Mouse (Mus musculus) regulatory T cell (primary cell): ENCODE results near the gene Erc2.

ENCODE experiments used
- in situ Hi-C: fragments of 300-600 bp; cut with MboI, MseI; formaldehyde crosslinking; loops from one replicate; pipeline ENCODE4 v1.15.1; 2025; ENCODE audit warnings: high pct_unique_total_duplicates

The Erc2 gene

DNA sequence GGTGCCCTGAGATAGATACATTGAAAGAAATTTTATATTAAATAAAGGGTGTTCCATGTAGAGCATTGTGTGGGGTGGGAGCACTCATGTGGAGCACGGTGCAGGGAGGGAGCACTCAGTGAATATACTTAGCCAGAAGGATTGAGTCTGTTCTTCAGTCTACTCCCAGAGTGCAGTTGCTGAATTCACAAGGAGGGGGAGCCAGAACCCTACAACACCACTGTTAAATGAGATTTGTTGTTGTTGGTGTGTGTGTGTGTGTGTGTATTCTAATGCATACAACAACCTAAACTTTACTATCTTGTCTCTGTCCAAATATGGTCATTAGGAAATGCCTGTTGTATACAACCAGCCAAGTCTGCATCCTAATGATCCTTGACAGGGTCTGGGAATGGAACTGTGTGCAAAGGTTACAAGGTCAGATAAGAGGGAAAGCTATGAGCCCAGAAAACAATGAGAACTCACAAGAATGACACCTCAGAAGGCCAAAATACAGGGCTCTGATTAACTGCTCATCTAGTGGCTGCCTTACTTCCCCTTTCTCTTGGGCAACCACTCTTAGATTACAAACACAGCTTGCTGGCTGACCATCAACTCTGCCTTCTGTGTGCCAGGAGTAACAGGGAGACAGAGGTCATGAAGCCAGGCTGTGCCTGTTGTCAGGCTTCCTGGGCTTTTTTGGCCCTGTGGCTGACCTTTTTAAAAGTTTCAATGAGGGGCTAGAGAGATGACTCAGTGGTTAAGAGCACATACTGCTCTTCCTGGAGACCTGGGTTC lies 661.3 kb downstream of the Erc2 start:
- in situ Hi-C loops: no loop called here

- in situ Hi-C loops: no loop called here
Measured at GRCm38 (mm10) chr14:28286511-28286910, 664.3 kb downstream of the Erc2 start.

DNA sequence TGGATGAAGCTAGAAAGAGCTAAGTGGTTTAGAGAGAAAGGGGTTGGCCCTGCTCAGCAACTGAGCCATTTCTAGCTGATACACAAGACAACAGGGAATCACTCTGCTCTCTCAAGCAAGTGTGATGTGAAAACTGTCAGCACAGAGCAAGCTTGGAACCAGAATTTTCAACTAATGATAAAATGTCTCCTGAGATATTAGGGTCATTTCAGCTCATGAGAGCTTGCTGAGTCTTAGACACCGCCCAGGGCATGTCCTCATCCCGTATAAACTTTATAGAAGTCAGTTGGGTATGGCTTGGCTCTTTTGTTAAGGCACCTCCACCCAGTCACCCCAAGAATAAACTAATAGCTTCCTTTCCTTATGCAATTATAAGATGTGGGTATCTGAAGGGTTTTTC lies 666.0 kb downstream of the Erc2 start:
- in situ Hi-C loops: no loop called here

DNA sequence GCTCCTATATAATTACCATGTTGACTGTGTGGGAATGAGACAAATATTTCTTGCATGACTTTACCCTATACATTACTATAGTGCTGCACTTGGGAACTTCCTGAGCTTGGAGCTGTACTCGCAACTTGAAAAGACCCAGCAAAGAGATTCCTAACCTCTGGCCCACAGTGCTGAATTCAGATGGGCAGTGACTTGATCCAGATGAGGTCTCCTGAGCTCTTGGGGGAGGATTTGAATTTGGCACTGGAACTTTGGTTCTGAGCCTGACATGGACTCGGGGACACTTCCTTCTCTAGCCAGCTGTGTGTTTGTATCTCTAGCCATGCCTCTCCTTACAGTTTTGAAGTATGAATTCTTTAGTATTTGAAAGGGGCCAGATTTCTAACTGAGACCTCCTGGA lies 666.7 kb downstream of the Erc2 start:
- in situ Hi-C loops: no loop called here

DNA sequence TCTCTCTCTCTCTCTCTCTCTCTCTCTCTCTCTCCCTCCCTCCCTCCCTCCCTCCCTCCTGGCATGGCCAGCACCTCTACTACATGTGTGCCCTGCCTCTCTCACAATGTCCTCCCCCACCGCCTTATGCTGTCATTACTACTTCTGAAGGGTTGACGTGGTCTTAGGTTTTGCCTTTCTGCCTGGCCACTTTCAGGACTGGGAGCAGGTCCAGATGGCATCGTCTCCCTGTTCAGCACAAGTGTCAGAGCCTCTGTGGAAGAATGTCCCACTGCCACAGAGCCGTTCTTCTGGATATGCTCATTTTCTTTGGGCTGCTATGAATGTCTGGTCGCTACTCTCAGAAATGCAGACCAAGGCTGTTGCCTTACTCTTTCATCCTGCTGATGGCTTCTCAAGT lies 671.7 kb downstream of the Erc2 start:
- in situ Hi-C loops: no loop called here

- in situ Hi-C loops: no loop called here
Measured at GRCm38 (mm10) chr14:28295145-28295544, 672.9 kb downstream of the Erc2 start.

DNA sequence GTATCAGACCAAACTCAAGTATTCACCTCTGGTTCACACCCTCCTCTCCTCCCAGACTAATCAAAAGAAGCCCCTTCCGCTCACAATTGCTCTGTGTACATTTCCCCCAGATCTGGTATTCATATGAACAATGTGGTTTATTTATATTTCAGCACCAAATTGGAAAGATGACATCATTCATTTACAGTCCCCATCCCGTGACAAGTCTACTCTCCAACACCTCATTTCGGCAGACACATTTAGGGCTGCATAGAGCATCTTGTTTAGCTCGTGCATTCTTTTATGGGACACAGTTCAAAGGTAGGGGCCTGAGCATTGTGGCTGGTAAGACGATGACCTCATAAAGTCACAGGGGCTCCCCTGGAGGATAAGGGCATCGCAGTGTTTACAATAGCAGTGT lies 677.9 kb downstream of the Erc2 start:
- in situ Hi-C loops: no loop called here

DNA sequence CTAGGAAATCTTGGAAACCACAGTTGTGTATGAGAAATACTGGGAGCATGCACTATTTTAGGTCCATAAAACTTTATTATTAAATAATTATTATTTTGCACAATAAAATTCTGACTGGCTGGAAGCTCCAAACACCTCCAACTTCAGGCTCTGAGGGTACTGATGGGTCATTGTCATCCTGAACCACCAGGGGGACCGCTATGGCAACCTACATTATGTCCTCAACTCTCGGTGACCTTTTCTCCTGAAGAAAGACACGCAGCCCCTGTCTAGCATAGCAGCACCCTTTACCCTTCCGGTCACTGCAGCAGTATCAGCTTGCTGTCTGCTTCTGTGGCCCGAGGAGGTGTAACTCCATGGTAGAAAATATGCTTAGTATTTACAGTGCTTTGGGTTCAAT lies 679.0 kb downstream of the Erc2 start:
- in situ Hi-C loops: no loop called here

DNA sequence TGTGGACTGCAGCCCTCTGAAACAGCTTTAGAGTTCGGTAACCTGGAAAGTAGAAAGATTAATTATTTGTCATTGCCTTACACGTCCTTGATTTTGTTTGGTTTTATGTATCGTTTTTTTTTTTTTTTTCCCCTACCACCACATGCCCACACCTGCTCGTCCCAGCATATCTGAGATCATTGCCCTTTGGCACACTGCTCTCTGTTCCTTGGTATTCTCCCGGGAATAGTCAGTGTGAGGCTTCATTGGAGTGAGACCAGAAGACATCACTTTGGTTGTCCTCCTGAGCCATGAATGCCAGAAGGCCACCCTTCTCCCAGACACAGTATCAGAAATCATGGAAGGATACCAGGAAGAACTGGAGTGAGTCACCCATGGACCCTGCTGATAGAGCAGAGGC lies 681.9 kb downstream of the Erc2 start:
- in situ Hi-C loops: no loop called here

DNA sequence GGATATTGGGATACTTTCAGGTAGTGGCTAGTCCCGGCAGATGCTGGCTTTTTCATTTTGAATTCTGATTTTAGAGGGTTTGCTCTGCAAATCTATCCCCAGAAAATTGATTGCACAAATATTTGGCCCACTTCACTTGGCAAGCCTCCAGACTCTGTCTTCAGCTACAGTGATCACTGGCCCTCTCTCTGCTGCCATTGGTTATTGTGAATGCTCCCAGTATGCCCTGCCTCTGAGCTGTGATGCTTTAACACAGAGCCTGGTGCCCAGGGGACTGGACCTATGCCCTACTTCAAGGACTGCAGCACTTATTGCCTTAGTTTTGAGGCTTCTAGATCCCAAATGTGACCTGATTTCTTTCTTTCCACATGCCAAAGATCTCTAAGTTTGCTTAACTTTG lies 686.4 kb downstream of the Erc2 start:
- in situ Hi-C loops: no loop called here

DNA sequence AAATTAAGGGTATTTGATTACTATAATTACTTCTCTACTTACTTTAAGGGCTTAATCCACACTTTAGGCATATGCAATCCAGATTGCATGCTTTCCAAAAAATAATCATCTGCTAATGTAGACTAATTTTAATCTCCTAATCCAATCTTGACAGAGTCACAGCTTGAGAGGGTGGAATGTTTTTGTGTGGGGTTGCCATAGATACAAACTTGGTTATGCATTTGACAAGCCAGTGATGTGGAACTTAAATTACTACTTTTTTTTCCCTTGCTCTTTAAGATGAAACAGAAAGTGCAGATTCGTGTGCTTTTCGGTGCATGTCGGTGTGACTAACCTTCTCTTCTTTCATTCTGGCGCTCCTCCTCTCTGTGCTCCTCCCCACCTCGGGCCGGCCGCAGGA lies 694.6 kb downstream of the Erc2 start:
- in situ Hi-C loops: no loop called here

DNA sequence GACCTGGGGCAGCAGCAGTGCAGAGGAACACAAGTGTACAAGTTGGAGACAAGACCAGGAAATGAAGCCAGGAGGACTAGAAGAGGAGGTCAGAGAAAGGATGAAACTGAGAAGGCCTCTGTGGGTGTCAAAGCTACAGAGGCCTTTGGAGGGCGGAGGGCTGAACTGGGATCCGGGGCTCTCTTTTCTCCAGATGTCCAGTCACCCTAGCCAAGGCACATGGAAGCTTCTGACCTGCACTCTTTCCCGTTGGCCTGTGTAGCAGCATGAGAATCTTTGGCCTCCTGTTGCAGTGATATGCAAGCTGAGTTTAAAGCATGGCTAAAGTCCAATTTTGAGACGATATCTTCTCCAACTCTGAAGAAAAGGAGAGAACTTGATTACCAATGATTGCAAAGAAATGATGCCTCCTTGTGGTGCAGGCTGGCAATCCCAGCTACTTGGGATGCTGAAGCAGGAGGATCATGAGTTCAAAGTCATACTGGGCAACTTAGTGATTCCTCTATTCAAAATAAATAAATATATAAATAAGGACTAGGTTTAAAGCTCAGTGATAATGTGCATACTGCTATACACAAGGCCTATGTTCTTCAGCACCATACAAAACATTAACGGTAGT lies 699.8 kb downstream of the Erc2 start:
- in situ Hi-C loops: no loop called here

DNA sequence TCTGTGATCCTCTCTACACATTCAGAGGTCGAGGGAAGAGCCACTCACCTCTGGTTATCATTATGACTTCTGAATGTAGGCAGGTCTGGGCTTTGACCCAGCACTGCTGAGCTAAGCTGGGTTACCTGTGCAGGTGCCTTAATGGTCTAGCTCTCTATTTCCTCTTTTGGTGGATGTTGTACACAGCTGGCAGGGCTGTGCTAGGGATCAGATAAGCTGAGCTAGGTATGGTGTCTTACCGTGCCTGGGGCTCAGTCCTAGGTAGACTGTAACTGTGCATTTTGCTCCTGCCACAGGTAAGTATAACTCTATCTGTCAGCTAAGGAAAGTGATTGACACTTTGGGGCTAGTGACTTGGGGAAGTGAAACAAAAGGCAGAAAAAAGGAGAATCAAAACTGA lies 701.0 kb downstream of the Erc2 start:
- in situ Hi-C loops: no loop called here

- in situ Hi-C loops: no loop called here
Measured at GRCm38 (mm10) chr14:28323727-28324126, 701.5 kb downstream of the Erc2 start.

- in situ Hi-C loops: no loop called here
Measured at GRCm38 (mm10) chr14:28326456-28326855, 704.2 kb downstream of the Erc2 start.

- in situ Hi-C loops: no loop called here
Measured at GRCm38 (mm10) chr14:28328512-28328911, 706.3 kb downstream of the Erc2 start.

- in situ Hi-C loops: no loop called here
Measured at GRCm38 (mm10) chr14:28331108-28331507, 708.9 kb downstream of the Erc2 start.

DNA sequence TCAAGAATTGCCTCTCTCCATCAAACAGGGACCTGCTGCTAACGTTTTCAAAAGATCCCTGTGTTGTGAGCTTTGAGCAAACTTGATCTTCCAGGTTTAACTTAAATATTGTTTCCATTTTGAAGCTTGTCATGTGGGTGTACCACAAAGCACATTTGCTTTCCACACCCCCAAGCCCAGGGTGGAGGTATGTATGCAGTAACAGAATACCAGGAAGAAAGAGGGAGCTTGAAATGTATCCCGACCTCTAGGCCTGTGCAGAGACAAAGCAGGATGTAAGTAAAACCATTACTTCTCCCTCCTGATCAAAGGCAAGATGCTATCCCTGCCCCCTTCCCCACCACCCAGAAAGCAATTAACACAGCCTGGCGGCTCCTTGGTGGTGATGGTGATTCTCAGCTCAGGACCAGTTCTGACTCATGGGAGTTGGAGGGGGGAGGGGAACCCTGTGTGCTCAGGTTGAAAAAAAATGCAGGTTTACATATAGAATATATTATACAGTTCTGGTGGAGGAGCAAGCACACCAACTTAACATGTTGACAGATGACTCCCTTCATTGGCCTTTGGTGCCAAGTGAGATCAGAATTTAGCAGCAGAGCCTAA lies 710.2 kb downstream of the Erc2 start:
- in situ Hi-C loops: no loop called here

GRCm38 (mm10) chr14:28339146-28339545 lies 716.9 kb downstream of the Erc2 start:
- in situ Hi-C loops: no loop called here

DNA sequence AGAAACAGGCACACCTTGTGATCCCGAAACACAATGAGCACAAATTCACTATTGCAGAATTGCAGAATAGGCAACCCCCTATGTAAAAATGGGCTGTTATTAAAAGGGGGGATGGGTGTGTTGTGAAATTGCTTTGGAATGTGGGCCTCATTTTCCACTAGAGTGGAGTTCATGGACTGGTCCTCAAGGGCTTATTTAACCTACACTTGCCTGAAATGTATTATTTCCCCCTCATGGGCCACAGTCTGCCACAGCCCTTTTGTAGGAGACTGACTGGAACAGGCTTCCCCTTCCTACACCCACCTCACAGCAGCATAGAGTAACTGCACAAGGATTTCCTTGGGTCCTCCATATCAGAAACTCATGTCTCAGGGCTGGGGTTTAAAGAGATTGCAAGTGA lies 726.9 kb downstream of the Erc2 start:
- in situ Hi-C loops: no loop called here

GRCm38 (mm10) chr14:28356031-28356430 lies 733.8 kb downstream of the Erc2 start:
- in situ Hi-C loops: no loop called here

DNA sequence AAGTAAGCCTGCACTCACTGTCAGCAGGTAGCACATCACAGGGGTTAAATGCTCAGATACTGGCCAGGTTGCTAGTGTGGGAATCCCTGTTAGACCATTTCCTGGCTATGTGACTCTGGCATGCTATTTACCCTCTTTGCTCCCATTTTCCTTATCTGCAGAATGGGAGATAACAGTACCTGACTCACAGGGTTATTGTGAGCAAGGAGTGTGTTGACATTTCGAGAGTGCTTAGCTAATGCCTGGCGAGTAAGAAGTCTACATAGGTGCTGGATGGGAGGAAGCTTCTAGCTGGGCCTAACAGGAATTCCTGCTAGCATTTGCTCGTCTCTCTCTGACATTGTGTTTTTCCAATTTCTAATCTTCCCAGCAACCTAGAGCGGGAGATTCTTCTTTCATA lies 737.3 kb downstream of the Erc2 start:
- in situ Hi-C loops: no loop called here

- in situ Hi-C loops: no loop called here
Measured at GRCm38 (mm10) chr14:28359983-28360382, 737.8 kb downstream of the Erc2 start.
